Mouse (Mus musculus) heart, adult 2 months (tissue): ENCODE results near the gene Tmem221. TPM values are rescaled to one million over a fixed set of nuclear protein-coding genes. Genes with fewer than 3 reads are reported as not detected.

Source experiments
- DNase-seq, 2 experiments: peaks; one replicate each; pipeline ENCODE4 v3.0.0; 2021
- H3K27ac ChIP-seq: fragments of 200-600 bp; 2 replicates; pipeline ENCODE4 v1.8.1; 2022
- H3K27me3 ChIP-seq: fragments of 200-500 bp; 2 replicates; pipeline ENCODE4 v1.6.1; 2012; ENCODE audit warnings: mild to moderate bottlenecking, low read length, inconsistent platforms, mixed read lengths; ENCODE audit not compliant: control insufficient read depth, insufficient read depth
- H3K36me3 ChIP-seq: fragments of 200-500 bp; 2 replicates; pipeline ENCODE4 v1.6.1; 2012; ENCODE audit warnings: low read length, inconsistent platforms; ENCODE audit not compliant: control insufficient read depth, insufficient read depth
- H3K4me1 ChIP-seq: fragments of 200-500 bp; 2 replicates; pipeline ENCODE4 v1.6.1; 2011; ENCODE audit warnings: low read length; ENCODE audit not compliant: control insufficient read depth, insufficient read depth
- H3K4me3 ChIP-seq: fragments of 200-600 bp; 2 replicates; pipeline ENCODE4 v1.8.1; 2022
- H3K79me2 ChIP-seq: fragments of 200-500 bp; replicated peaks from 2 replicates; pipeline ENCODE4 v1.6.1; 2012; ENCODE audit warnings: mild to moderate bottlenecking, inconsistent platforms, low read length, moderate library complexity, mixed read lengths; ENCODE audit not compliant: control insufficient read depth, insufficient read depth
- H3K9ac ChIP-seq: fragments of 200-500 bp; 2 replicates; pipeline ENCODE4 v1.6.1; 2012; ENCODE audit warnings: low read depth, mild to moderate bottlenecking, control low read depth, inconsistent platforms, low read length, mixed read lengths
- CTCF ChIP-seq: fragments of 200-600 bp; IDR thresholded peaks from 2 replicates; pipeline ENCODE4 v1.8.1; 2022; ENCODE audit warnings: antibody characterized with exemption, mild to moderate bottlenecking, moderate library complexity
- EP300 ChIP-seq: fragments of 200-500 bp; IDR thresholded peaks from 2 replicates; pipeline ENCODE4 v1.6.1; 2011; ENCODE audit warnings: low read depth, low read length, control low read depth; ENCODE audit not compliant: insufficient read depth
- POLR2A ChIP-seq: fragments of 200-500 bp; IDR thresholded peaks from 2 replicates; pipeline ENCODE4 v1.6.1; 2011; ENCODE audit warnings: mild to moderate bottlenecking, low read depth, low read length, control low read depth; ENCODE audit not compliant: insufficient read depth
- WGBS: fragments of 180-500 bp; shearing (Covaris S2); methylation state at CpG from one replicate; pipeline ENCODE4 v1.1.7; 2018; 5-methylcytosine and 5-hydroxymethylcytosine counted together
- intact Hi-C: fragments of 180-260 bp; cut with DNase I; formaldehyde crosslinking; loops from one replicate; pipeline ENCODE4 v1.15.1; 2025
- polyA plus RNA-seq: library from polyadenylated mRNA; depleted of rRNA; stranded (reverse); fragments of >200 nt; gene quantifications from 2 replicates; pipeline ENCODE4 v1.2.3, GENCODE M21; 2012
- total RNA-seq, 2 experiments: library from RNA; stranded (reverse); gene quantifications; 2 replicates each; pipeline ENCODE4 v1.2.3; 2021

The Tmem221 gene
- total and polyA plus RNA-seq, 3 experiments: 0.16 to 0.51 TPM; not detected in 1

GRCm38 (mm10) chr8:71516786-71517185, 41.9 kb downstream of the Tmem221 start:
- Histone ChIP-seq H3K27me3 (no peaks in the 10 kb centered on the region; the same call in 1 of the 2 replicates), H3K79me2 (no peaks in the 10 kb centered on the region), H3K9ac (no peak overlapping the region), H3K4me1 (peaks cover 1% of the 10 kb centered on the region; the same call in 1 of the 2 replicates), H3K4me3 (no peak overlapping the region), H3K27ac (no peak overlapping the region), H3K36me3 (no peaks in the 10 kb centered on the region)
- TF ChIP-seq EP300 (no peak), CTCF (no peak), POLR2A (no peak)
- 31% methylated on average over 6 of the region's 6 CpGs for WGBS
- DNase-seq: no peak
- intact Hi-C loops: no loop called here

GRCm38 (mm10) chr8:71515043-71515442, 43.6 kb downstream of the Tmem221 start:
- Histone ChIP-seq H3K36me3 (no peaks in the 10 kb centered on the region), H3K27me3 (no peaks in the 10 kb centered on the region; the same call in 1 of the 2 replicates), H3K9ac (no peak overlapping the region), H3K79me2 (no peaks in the 10 kb centered on the region), H3K27ac (no peak overlapping the region), H3K4me1 (no peaks in the 10 kb centered on the region), H3K4me3 (no peak overlapping the region)
- intact Hi-C loops: no loop called here
- no peak for TF ChIP-seq EP300
- peak; percentile 21 for TF ChIP-seq CTCF
- WGBS: 83% methylated on average over 5 of the region's 5 CpGs
- no peak for DNase-seq

GRCm38 (mm10) chr8:71513018-71513754, 45.5 kb downstream of the Tmem221 start:
- DNase-seq: no peak
- no peak overlapping the region for H3K9ac ChIP-seq
- H3K27me3 ChIP-seq: no peaks in the 10 kb centered on the region; the same call in 1 of the 2 replicates
- H3K79me2 ChIP-seq: no peaks in the 10 kb centered on the region
- no peak overlapping the region for H3K27ac ChIP-seq
- no peaks in the 10 kb centered on the region for H3K36me3 ChIP-seq
- no peaks in the 10 kb centered on the region for H3K4me1 ChIP-seq
- no peak overlapping the region for H3K4me3 ChIP-seq
- 45% methylated on average over 15 of the region's 15 CpGs for WGBS
- TF ChIP-seq EP300 (no peak), CTCF (peak; percentile 40)
- intact Hi-C loops: no loop called here

DNA sequence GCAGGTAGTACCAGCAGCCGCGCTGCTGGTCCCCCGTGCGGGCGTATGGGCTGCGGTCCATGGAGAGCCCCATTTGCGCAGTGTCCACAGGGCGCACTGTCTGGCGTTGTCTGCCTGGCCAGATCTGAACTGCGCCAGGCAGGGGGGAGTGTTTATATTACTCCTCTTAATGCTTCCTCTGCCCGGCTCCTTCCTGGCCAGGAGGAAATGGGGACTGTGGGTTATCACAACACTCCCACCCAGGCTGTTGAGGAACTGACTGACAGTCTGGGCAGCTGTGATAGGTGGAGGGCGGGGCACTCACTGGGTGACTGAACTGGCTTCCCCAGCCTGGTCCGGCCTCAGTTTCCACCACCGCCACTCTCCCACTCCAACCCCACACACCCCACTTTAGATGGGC, 47.0 kb downstream of the Tmem221 start, which contains the start of gene Plvap:
TSS of gene Plvap (minus strand) at position 109 of the 400 bp plus-strand sequence.
- TF ChIP-seq EP300 (no peak), CTCF (no peak), POLR2A (no peak)
- H3K4me3 ChIP-seq: no peak within 1 kb of the TSS
- H3K27me3 ChIP-seq: no peaks in the 10 kb centered on the region; the same call in 1 of the 2 replicates
- intact Hi-C loops: no loop called here
- no peak within 1 kb of the TSS for H3K9ac ChIP-seq
- H3K27ac ChIP-seq: no peak within 1 kb of the TSS
- no peaks in the 10 kb centered on the region for H3K79me2 ChIP-seq
- H3K36me3 ChIP-seq: no peaks in the 10 kb centered on the region
- peaks cover 2% of the 10 kb centered on the region; the same call in 1 of the 2 replicates for H3K4me1 ChIP-seq
- WGBS: 24% methylated on average over 14 of the region's 14 CpGs
- DNase-seq: peak in 1 of 2 experiments; percentile 31

GRCm38 (mm10) chr8:71509316-71509715, 49.4 kb downstream of the Tmem221 start:
- Histone ChIP-seq H3K9ac (no peak overlapping the region), H3K4me3 (no peak overlapping the region), H3K27me3 (no peaks in the 10 kb centered on the region; the same call in 1 of the 2 replicates), H3K79me2 (no peaks in the 10 kb centered on the region), H3K4me1 (peaks cover 2% of the 10 kb centered on the region; the same call in 1 of the 2 replicates), H3K27ac (no peak overlapping the region), H3K36me3 (no peaks in the 10 kb centered on the region)
- TF ChIP-seq POLR2A: no peak
- 70% methylated on average over 2 of the region's 2 CpGs for WGBS
- no peak for DNase-seq
- intact Hi-C loops: no loop called here

DNA sequence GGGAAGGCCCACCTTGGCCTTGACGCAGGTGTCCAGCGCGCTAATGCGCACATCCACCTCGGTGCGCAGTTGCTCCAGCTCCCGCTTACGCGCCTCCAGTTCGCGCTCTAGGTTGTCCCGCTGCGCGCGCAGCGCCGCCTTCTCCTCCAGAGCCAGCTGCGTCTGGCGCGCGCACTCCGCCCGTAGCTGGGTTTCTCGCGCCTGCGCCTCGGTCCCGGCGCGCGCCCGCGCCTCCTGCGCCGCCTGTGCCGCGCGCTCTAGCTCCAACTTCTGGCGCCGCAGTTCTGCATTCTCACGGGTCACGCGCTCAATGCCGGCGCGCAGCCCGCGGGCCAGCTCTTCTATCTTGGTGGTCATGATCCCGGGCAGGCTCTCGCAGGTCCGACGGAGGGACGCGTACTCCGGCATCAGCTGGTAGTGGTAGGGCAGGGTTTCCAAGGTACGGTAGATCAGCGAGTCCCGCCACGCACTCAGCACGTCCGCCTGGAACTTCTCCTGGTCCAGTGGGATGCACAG, 51.0 kb downstream of the Tmem221 start:
- Histone ChIP-seq H3K27me3 (no peaks in the 10 kb centered on the region), H3K36me3 (no peaks in the 10 kb centered on the region), H3K27ac (peak overlapping the region; percentile 45), H3K9ac (peak overlapping the region; percentile 42), H3K4me1 (peaks cover 2% of the 10 kb centered on the region; the same call in 1 of the 2 replicates), H3K4me3 (peak overlapping the region; percentile 53), H3K79me2 (no peaks in the 10 kb centered on the region)
- under 1% methylated on average over 61 of the region's 61 CpGs for WGBS
- peak; percentile 83 to 90 for DNase-seq
- intact Hi-C loops: loop anchor here (1.0 kb wide), 1 partner anchor 10 kb away; no protein-coding TSS in a partner anchor
- TF ChIP-seq POLR2A (no peak), EP300 (no peak), CTCF (no peak)
